Mouse (Mus musculus): Measurements from ENCODE around the gene Slc25a19. TPM values are rescaled to one million over a fixed set of nuclear protein-coding genes. Genes with fewer than 3 reads are reported as not detected.

The Slc25a19 gene
- total RNA-seq, 4 experiments from 2014 or later = 55.6 to 81.3 (median 64.7) TPM

GRCm38 (mm10) chr11:115618732-115619516 is 9.2 kb downstream of the Slc25a19 start:
- no peak for DNase-seq (ENCODE audit: low spot score in 2 of 2)

DNA sequence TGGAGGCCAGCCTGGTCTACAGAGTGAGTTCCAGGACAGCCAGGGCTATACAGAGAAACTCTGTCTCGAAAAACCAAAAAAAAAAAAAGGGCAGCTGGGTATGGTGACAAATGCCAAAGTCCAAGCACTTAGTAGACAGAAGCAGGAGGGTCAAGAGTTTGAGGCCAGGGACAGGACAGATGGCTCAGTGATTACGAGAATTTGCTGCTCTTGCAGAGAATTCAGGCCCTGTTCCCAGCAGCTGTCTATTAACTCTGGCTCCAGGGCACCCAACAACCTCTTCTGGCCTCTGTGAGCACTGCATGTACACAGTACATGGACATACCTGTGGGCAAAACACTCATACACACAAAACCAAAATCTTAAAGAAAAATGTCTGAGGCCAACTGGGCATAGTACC is 10.1 kb downstream of the Slc25a19 start:
- no peak for DNase-seq (ENCODE audit: low spot score in 2 of 2)

DNA sequence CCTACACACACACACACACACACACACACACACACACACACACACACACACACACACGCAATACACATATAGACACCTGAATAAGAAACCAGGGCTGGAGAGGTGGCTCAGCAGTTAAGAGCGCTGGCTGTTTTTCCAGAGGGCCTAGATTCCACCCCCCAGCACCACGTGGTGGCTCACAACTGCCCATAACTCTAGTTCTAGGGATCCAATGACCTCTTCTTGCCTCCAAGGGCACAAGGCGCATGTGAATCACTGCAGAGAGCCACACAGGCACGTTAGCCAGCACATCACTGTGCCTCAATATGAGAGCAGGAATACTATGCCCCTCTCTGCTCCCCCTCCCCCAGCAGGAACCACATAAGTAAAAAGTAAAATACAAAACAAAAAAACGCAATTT is 11.2 kb downstream of the Slc25a19 start:
- DNase-seq (ENCODE audit: low spot score in 2 of 2) = no peak

- DNase-seq (ENCODE audit: low spot score in 2 of 2) = no peak
These were observed 11.7 kb downstream of the Slc25a19 start for GRCm38 (mm10) chr11:115616371-115616770.

DNA sequence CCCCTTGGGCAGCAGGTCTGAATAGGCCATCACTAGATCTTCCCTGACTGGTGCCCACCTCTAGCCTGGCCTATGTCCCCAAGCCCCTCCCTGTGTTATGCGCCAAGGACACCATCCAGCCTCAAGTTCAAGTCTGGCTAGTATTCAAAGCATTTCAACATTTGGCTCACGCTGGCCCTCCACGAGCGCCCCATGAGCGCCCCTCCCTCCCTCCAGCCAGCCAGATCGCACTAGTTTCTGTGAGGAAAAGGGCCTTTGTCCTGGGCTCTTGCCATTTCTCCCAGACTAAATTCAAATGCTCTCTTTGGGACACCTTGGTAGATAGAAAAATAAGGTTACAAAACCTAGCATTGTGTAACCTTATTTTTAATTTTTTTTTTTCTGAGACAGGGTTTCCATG is 12.2 kb downstream of the Slc25a19 start:
- no peak for DNase-seq (ENCODE audit: low spot score in 2 of 2)

DNA sequence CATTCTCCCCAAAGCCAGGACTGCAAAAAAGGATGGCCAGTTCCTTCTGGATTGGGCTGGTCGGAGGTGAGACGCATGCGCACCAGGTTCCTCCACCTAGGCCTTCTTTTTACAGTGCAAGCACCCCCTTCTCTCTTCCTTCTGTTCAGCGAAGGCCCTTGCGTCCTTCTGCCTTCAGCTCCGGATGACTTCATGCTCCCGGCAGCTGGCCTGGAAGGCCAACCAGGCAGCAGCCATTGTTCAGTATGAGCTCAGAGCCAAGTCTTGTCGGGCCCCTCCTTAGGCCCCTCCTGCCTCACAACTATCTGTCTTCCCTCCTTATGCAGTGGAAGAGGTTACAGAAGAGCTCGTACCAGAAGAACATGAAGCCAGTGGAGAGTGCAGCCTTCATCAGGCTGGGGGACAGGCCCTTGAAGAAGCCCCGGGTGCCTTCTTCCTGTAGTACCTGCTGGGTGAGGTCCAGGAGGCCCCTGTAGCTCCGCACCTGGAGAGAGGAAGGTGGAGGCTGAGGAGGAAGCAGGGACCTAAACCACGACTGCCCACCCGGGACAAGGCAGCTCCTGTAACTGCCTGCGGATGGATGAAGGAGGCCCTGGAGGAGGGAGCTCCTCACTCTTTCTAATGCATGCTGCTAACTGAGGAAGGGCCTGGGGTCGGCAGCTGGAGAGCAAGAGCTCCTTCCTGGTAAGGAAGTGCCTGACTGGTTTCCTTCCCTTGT is 12.8 kb downstream of the Slc25a19 start:
- no peak for DNase-seq (ENCODE audit: low spot score in 2 of 2)

DNA sequence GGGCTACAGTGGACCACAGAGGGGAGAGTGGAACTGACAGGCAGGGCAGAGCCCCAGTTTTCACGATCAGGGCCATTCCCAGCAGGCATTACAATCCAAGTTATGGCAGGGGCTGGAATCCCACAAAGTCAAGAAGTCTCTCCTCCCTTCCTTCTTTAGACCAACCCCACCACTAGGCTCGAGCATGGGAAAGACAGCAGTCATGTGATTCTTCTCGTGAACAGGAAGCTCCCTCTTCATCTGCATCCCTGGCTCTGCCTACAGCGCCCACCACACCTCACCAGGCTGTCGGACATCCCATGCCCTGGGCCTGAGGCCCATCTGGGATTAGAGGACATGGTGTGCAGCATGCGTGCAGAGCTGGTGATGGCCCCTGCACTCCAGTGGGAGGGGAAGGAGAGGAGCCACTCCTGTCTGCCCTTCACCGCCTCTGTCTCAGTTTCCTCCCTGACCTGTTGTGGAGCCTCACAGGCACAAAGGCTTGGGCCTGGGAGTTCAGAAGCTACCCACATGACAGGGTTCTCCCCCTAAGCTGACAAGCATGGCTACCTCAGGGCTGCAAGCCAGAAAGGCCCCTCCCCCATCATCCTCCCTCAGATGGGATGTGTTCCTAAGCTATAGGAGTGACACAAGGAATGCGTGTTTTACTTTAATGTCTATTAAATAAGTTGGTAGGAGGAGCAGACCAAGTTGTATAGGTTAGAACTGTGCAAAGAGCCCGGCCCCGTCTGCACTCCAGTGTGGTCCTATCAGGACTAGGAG is 13.6 kb downstream of the Slc25a19 start:
- no peak for DNase-seq (ENCODE audit: low spot score in 2 of 2)

DNA sequence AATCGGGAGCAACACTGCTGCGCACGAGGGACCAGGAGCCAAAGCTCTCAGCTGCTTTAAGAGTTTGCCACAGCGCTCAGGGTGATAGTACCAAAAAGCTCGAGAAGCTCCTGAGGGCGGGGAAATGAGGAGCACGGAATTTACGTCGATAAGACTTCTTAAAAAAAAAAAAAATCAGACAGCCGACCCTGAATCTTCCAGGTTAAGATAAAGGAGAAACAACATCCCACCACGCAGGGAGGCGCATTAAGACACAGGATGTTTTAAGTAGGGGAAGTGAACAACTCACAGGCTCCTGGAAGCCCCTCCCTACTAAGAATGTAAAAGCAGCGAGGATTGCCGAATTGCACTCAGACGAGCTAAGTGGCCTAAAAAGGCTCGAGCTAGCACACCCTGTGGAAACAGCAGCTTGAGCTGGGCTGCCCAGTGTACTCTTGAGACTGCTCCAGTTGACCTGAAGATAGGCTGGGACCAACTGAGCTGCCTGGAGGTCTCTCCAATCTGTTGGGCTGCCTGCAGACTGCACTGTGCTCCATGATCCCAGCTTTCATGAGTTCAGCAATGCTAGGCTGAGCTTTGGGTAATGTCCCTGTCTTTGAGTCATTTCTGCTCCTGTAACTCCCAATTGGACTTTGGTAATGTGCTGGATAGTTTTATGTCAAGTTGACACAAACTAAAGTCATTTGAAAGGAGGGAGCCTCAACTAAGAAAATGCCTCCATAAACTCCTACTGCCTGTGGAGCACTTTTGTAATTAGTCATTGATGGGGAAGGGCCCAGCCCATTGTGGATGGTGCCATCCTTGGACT is 14.8 kb downstream of the Slc25a19 start:
- DNase-seq (ENCODE audit: low spot score in 2 of 2) = no peak

DNA sequence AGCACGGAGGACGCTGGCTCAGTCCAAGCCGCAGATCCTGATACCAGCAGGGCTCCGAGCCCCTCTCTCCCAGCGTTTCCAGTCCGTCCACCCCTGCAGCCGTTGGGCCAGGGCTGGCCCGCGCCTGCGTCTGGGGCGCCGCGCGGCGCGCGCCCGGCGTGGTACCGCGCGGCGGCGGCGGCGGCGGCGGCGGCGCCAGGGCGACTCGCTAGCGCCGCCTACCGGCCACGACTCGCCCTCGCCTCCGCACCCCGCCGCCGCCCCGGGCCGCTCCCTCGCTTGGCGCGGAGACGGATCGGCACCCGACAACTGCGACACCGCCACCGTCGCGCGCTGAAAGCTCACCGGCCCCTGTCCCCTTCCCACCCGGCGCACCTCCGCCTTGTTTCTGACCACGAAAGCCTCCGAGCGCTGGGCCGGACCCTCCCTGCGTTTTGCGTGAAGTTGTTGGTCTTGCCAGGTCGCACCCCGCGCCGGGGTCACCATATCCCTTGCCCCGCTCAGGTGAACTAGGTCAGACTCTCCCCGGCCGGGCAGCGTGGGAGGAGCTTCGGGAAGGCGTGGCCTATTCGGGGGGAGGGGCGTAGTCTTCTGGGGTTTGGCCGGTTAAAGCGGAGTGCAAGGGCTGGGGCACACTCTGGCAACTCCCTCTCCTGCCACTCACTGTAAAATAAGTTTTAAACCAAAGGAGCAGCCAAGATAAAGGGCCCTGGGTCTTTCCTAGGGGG is 15.5 kb downstream of the Slc25a19 start, which contains the start of gene Mif4gd:
Gene Mif4gd, minus strand, starts transcription at position 560 of the 728 bp plus-strand sequence.
- peak; percentile 68 to 77 for DNase-seq (ENCODE audit: low spot score in 2 of 2)

DNA sequence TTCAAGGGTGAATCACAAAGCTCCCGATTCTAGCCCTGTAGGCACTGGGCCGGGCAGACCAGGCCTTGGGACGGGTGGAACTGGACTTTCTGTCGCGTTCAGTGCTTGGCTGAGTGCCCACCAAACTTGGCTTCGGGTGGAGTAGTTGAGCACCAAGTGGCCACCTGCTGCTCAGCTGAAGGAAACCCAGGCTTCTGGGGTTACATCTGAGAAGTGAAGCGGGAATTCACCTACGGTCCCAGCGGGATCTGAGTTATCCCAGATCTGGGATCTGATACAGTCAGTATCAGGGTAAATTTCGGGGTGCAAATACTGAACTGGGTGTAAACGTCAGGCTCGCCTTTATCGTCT is 16.1 kb downstream of the Slc25a19 start:
- peak; percentile 59 to 61 for DNase-seq (ENCODE audit: low spot score in 2 of 2)

DNA sequence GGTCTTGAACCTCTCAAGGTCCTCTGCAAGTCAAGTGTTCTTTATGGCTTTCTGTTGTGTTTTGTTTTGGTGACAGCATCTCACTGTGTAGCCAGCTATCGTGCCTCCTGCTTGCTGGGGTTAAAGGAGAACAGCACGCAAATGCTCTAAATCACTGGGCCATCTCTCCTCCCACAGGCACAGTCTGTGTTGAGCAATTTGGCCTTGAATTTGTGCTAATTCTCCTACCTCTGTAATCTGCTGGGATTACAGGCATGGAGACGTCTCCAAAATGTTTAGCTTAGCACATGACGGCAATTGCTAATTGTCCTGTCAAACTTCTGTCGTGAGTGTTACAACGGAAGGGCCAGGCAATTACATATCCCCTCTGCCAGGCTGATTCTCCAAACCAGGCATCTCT is 16.9 kb downstream of the Slc25a19 start:
- DNase-seq (ENCODE audit: low spot score in 2 of 2) = no peak

DNA sequence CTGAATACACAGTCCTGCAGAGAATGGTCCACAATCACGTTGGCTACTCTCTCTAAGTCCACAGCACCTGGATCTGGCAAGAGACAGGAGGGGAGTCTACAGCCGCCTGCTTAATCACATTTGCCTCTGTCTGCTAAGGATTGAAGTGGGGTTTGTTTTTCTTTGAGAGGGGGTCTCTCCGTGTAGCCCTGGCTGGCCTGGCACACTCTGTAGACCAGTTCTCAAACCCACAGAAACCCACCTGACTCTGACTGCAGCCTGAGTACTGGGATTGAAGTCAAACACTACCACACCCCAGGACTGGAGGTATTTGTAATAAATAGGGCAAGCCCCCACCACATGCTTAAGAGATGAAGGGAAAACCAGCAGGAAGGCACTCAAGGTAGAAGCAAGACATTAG is 18.5 kb downstream of the Slc25a19 start:
- DNase-seq (ENCODE audit: low spot score in 2 of 2) = no peak

GRCm38 (mm10) chr11:115608421-115609399 is 19.4 kb downstream of the Slc25a19 start:
- DNase-seq (ENCODE audit: low spot score in 2 of 2) = no peak

DNA sequence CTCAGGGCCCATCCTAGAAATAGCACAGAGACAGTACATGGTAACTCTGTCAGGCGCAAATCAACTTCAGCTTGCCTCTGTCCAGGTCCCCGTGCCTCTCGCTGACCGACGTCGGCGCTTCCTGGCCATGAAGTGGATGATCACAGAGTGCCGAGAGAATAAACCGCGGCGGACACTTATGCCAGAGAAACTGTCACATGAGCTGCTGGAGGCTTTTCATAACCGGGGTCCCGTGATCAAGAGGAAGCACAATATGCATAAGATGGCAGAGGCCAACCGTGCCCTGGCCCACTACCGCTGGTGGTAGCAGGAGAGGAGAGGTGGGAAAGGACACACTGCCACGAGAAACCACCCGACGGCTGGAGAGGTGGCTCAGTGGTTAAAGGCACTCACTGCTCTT is 21.4 kb downstream of the Slc25a19 start:
- no peak for DNase-seq (ENCODE audit: low spot score in 2 of 2)

GRCm38 (mm10) chr11:115604304-115604696 is 23.8 kb downstream of the Slc25a19 start:
- no peak for DNase-seq (ENCODE audit: low spot score in 2 of 2)

DNA sequence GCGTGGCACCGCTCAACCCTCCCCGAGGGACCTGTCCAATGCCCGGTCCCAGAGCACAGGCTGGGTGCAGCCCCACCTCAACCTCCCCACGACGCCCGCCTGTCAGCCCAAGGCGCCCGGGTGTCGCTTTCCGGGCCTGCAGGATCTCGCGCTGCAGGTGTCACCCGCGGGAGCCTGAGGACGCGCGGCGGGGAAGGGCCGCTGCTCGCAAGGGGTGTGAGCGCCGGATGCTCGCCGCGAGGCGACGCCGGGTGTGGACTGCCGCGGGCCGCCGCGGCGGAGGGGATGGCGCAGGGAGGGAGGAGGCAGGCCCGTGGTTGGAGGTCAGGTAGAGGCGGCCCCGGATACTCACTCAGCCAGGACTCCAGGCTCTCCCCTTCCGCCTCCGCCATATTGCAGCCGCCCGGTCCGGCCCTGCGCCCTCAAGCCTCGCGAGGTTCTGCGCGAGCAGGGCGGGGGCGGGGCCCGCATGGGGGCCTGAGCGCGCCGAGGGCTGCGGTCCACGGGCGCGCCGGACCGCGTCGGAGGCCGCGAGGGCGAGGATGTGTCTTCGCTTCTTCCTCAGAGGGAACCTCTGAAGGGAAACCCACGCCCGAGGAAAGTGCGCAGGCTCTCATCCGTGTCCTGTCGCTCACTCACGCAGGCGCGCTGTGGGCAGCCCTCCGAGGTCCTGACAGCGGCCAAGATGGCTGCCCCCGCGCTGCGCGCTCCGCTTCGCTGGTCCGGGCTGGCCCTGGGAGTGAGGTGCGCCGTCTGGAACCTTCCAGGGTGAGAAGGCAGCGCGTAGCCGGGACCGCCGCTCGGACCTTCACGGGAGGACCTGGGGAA is 24.4 kb downstream of the Slc25a19 start, which contains the start of the genes Mrps7 and Gga3:
Gene Mrps7, plus strand, starts transcription at position 450 of the 828 bp plus-strand sequence.
Gene Gga3, minus strand, starts transcription at position 576 of the 828 bp plus-strand sequence.
- peak; percentile 79 to 83 for DNase-seq (ENCODE audit: low spot score in 2 of 2)

- no peak for DNase-seq (ENCODE audit: low spot score in 2 of 2)
These were observed 25.0 kb downstream of the Slc25a19 start for GRCm38 (mm10) chr11:115603128-115603475.

DNA sequence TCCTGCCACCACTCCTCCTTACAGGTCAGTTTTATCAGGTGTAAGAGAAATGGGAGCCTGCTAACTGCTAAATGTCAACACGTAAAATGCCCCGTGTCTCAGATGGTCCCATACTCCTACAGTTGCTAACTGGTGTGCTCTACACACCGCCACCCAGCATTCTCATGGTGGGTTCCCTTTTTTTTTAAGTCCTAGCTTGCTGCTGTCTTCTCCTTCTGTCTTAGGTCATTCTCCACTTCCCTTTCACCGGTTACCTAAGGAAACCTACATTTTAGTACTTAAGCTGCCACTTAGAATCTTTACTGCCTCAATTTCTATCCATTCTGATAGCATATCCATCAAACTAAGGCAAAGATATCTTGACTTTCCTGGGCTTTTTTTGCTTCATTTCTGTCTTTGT is 26.9 kb downstream of the Slc25a19 start:
- no peak for DNase-seq (ENCODE audit: low spot score in 2 of 2)

Measured in layer of hippocampus, adult 8-10 months (tissue).